Mouse (Mus musculus): ENCODE data around the gene Ky. TPM values are rescaled to one million over a fixed set of nuclear protein-coding genes. Genes with fewer than 3 reads are reported as not detected.

The Ky gene
- total RNA-seq, 1 experiment = 0.04 TPM

DNA sequence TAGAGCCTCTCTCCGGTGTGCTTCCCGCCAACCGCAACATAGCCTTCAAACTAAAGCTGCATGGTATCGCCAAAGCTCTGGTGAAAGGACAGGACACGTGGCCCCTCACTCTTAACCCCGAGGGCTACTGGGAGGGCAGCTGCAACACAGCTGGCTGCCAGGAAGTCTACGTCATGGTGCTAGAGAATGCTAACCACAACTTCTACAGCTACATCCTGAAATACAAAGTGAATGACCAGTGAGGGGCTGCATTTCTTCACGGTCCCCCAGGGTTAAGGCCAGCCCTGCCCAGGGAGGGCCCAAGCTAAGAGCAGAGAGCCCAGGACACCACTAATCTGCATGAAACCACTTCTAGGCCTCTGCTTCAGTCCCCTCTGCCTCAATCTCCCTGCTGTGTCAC, 37.0 kb downstream of the Ky start:
- no peak overlapping the region for H3K27ac ChIP-seq (ENCODE audit: insufficient read depth, low read depth, low read length, poor library complexity, severe bottlenecking)
- H3K36me3 ChIP-seq (ENCODE audit: control insufficient read depth, insufficient read depth, low read length, poor library complexity, severe bottlenecking) = no peaks in the 10 kb centered on the region
- no peak for DNase-seq (ENCODE audit: low read depth, low spot score)
- H3K9me3 ChIP-seq (ENCODE audit: control insufficient read depth, insufficient read depth, low read depth, low read length) = no peaks in the 10 kb centered on the region
- no peak overlapping the region for H3K9ac ChIP-seq (ENCODE audit: insufficient read depth, low read depth, low read length, poor library complexity, severe bottlenecking)
- in situ Hi-C loops (cut with MboI; ENCODE audit: low sequenced_read_pairs in 2 of 2, unreplicated experiment in 2 of 2) = no loop called here
- no peak overlapping the region for H3K4me3 ChIP-seq (ENCODE audit: insufficient read depth in 1 of 2, low read depth in 1 of 2, low read length in 2 of 2, poor library complexity in 1 of 2, severe bottlenecking in 1 of 2)
- no peak for TF ChIP-seq HCFC1 (IDR thresholded peaks at IDR 0.05; ENCODE audit: borderline replicate concordance, insufficient read depth, low read length)
- no peak for TF ChIP-seq ZC3H11A (IDR thresholded peaks at IDR 0.05; ENCODE audit: borderline replicate concordance, low read depth, low read length)
- TF ChIP-seq ZNF384 (IDR thresholded peaks at IDR 0.05; ENCODE audit: low read depth, low read length) = no peak
- TF ChIP-seq MAFK (IDR thresholded peaks at IDR 0.05; ENCODE audit: insufficient read depth, low read depth, low read length) = no peak
- TF ChIP-seq CHD2 (IDR thresholded peaks at IDR 0.05; ENCODE audit: low read depth, low read length) = no peak
- H3K4me1 ChIP-seq (ENCODE audit: control insufficient read depth in 2 of 2, insufficient read depth in 2 of 2, low read length in 2 of 2, poor library complexity in 1 of 2) = no peaks in the 10 kb centered on the region

GRCm38 (mm10) chr9:102543761-102544115, 38.2 kb downstream of the Ky start:
- no peaks in the 10 kb centered on the region for H3K9me3 ChIP-seq (ENCODE audit: control insufficient read depth, insufficient read depth, low read depth, low read length)
- no peaks in the 10 kb centered on the region for H3K4me1 ChIP-seq (ENCODE audit: control insufficient read depth in 2 of 2, insufficient read depth in 2 of 2, low read length in 2 of 2, poor library complexity in 1 of 2)
- TF ChIP-seq ZNF384 (IDR thresholded peaks at IDR 0.05; ENCODE audit: low read depth, low read length) (no peak), ZC3H11A (IDR thresholded peaks at IDR 0.05; ENCODE audit: borderline replicate concordance, low read depth, low read length) (no peak), HCFC1 (IDR thresholded peaks at IDR 0.05; ENCODE audit: borderline replicate concordance, insufficient read depth, low read length) (no peak), CHD2 (IDR thresholded peaks at IDR 0.05; ENCODE audit: low read depth, low read length) (no peak), MAFK (IDR thresholded peaks at IDR 0.05; ENCODE audit: insufficient read depth, low read depth, low read length) (no peak)
- H3K36me3 ChIP-seq (ENCODE audit: control insufficient read depth, insufficient read depth, low read length, poor library complexity, severe bottlenecking) = no peaks in the 10 kb centered on the region
- in situ Hi-C loops (cut with MboI; ENCODE audit: low sequenced_read_pairs in 2 of 2, unreplicated experiment in 2 of 2) = no loop called here
- H3K9ac ChIP-seq (ENCODE audit: insufficient read depth, low read depth, low read length, poor library complexity, severe bottlenecking) = no peak overlapping the region
- no peak overlapping the region for H3K27ac ChIP-seq (ENCODE audit: insufficient read depth, low read depth, low read length, poor library complexity, severe bottlenecking)
- H3K4me3 ChIP-seq (ENCODE audit: insufficient read depth in 1 of 2, low read depth in 1 of 2, low read length in 2 of 2, poor library complexity in 1 of 2, severe bottlenecking in 1 of 2) = no peak overlapping the region
- no peak for DNase-seq (ENCODE audit: low read depth, low spot score)

DNA sequence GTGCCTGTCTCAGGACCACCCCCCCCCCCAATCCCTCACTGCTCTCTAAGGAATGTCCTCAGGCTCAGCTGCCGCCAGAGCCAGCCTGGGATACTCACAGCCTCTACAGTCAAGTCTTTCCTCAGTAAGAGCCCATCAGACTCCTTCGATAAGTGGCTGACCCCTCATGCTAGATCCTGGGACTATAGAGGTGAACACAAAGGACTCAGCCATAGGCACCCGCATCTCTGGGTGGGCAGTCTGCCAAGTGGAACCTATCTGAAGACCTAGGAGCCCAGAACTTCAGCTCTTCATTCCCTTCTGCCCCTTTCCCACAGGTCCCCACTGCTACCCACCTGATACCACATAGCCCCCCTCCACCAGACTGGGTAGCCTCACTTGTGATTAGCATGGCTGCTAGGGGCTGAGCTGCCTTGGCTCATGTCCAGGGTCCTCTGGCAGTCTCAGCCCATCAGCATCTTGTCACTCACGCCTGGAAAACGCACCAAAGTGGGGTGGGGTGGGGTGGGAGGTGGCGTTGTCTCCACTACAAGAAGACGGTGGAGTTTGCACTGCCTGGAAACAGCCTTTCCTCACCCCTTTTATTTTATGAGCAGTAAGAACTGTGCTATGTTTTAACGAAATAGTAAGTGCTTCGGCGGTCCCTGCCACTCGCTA, 38.7 kb downstream of the Ky start:
- Histone ChIP-seq H3K9me3 (ENCODE audit: control insufficient read depth, insufficient read depth, low read depth, low read length) (no peaks in the 10 kb centered on the region), H3K36me3 (ENCODE audit: control insufficient read depth, insufficient read depth, low read length, poor library complexity, severe bottlenecking) (no peaks in the 10 kb centered on the region), H3K27ac (ENCODE audit: insufficient read depth, low read depth, low read length, poor library complexity, severe bottlenecking) (no peak overlapping the region), H3K4me1 (ENCODE audit: control insufficient read depth in 2 of 2, insufficient read depth in 2 of 2, low read length in 2 of 2, poor library complexity in 1 of 2) (no peaks in the 10 kb centered on the region), H3K9ac (ENCODE audit: insufficient read depth, low read depth, low read length, poor library complexity, severe bottlenecking) (no peak overlapping the region), H3K4me3 (ENCODE audit: insufficient read depth in 1 of 2, low read depth in 1 of 2, low read length in 2 of 2, poor library complexity in 1 of 2, severe bottlenecking in 1 of 2) (peak overlapping the region in 1 of 2 experiments; percentile 72; a peak in 2 of 4 replicates)
- no peak for DNase-seq (ENCODE audit: low read depth, low spot score)
- in situ Hi-C loops (cut with MboI; ENCODE audit: low sequenced_read_pairs in 2 of 2, unreplicated experiment in 2 of 2) = no loop called here
- TF ChIP-seq MAFK (IDR thresholded peaks at IDR 0.05; ENCODE audit: insufficient read depth, low read depth, low read length) = no peak
- no peak for TF ChIP-seq CHD2 (IDR thresholded peaks at IDR 0.05; ENCODE audit: low read depth, low read length)
- TF ChIP-seq ZNF384 (IDR thresholded peaks at IDR 0.05; ENCODE audit: low read depth, low read length) = no peak
- no peak for TF ChIP-seq ZC3H11A (IDR thresholded peaks at IDR 0.05; ENCODE audit: borderline replicate concordance, low read depth, low read length)
- no peak for TF ChIP-seq HCFC1 (IDR thresholded peaks at IDR 0.05; ENCODE audit: borderline replicate concordance, insufficient read depth, low read length)

- Histone ChIP-seq H3K4me1 (ENCODE audit: control insufficient read depth in 2 of 2, insufficient read depth in 2 of 2, low read length in 2 of 2, poor library complexity in 1 of 2) (no peaks in the 10 kb centered on the region), H3K9ac (ENCODE audit: insufficient read depth, low read depth, low read length, poor library complexity, severe bottlenecking) (no peak overlapping the region), H3K27ac (ENCODE audit: insufficient read depth, low read depth, low read length, poor library complexity, severe bottlenecking) (no peak overlapping the region), H3K4me3 (ENCODE audit: insufficient read depth in 1 of 2, low read depth in 1 of 2, low read length in 2 of 2, poor library complexity in 1 of 2, severe bottlenecking in 1 of 2) (peak overlapping the region; percentile 50 to 72), H3K9me3 (ENCODE audit: control insufficient read depth, insufficient read depth, low read depth, low read length) (no peaks in the 10 kb centered on the region), H3K36me3 (ENCODE audit: control insufficient read depth, insufficient read depth, low read length, poor library complexity, severe bottlenecking) (no peaks in the 10 kb centered on the region)
- TF ChIP-seq HCFC1 (IDR thresholded peaks at IDR 0.05; ENCODE audit: borderline replicate concordance, insufficient read depth, low read length) = no peak
- peak; percentile 84; the same call in 1 of the 2 replicates for TF ChIP-seq ZC3H11A (IDR thresholded peaks at IDR 0.05; ENCODE audit: borderline replicate concordance, low read depth, low read length)
- TF ChIP-seq ZNF384 (IDR thresholded peaks at IDR 0.05; ENCODE audit: low read depth, low read length) = no peak
- TF ChIP-seq CHD2 (IDR thresholded peaks at IDR 0.05; ENCODE audit: low read depth, low read length) = no peak
- TF ChIP-seq MAFK (IDR thresholded peaks at IDR 0.05; ENCODE audit: insufficient read depth, low read depth, low read length) = 0 out of 2 replicates have a peak, but pooled peaks have one; percentile 25
- peak; percentile 88 for DNase-seq (ENCODE audit: low read depth, low spot score)
- in situ Hi-C loops (cut with MboI; ENCODE audit: low sequenced_read_pairs in 2 of 2, unreplicated experiment in 2 of 2) = no loop called here
Measured at GRCm38 (mm10) chr9:102544773-102545366, 39.3 kb downstream of the Ky start.

All from ES-E14 (cell line).